Mouse (Mus musculus): ENCODE data around the gene Copz1.

The Copz1 gene

GRCm38 (mm10) chr15:103295851-103296250, 23.3 kb downstream of the Copz1 start:
- peak; percentile 80 for DNase-seq

GRCm38 (mm10) chr15:103297313-103297712, 24.8 kb downstream of the Copz1 start:
- DNase-seq: no peak

GRCm38 (mm10) chr15:103298026-103298425, 25.5 kb downstream of the Copz1 start:
- no peak for DNase-seq

GRCm38 (mm10) chr15:103298861-103299616, 26.5 kb downstream of the Copz1 start:
- no peak for DNase-seq

GRCm38 (mm10) chr15:103299644-103300043, 27.1 kb downstream of the Copz1 start:
- peak; percentile 39 for DNase-seq

- DNase-seq: peak; percentile 90
These were observed 27.6 kb downstream of the Copz1 start for GRCm38 (mm10) chr15:103300067-103300471.

GRCm38 (mm10) chr15:103300560-103300959, 28.0 kb downstream of the Copz1 start:
- peak; percentile 65 for DNase-seq

- DNase-seq: peak; percentile 83
These were observed 28.5 kb downstream of the Copz1 start for GRCm38 (mm10) chr15:103301046-103301445.

- peak; percentile 63 for DNase-seq
These were observed 29.2 kb downstream of the Copz1 start for GRCm38 (mm10) chr15:103301547-103302340.

GRCm38 (mm10) chr15:103302341-103303021, 30.0 kb downstream of the Copz1 start:
- DNase-seq: peak; percentile 83

- peak; percentile 63 for DNase-seq
These were observed 31.6 kb downstream of the Copz1 start for GRCm38 (mm10) chr15:103303916-103304615.

- no peak for DNase-seq
These were observed 32.1 kb downstream of the Copz1 start for GRCm38 (mm10) chr15:103304616-103304969.

GRCm38 (mm10) chr15:103305070-103305678, 32.7 kb downstream of the Copz1 start:
- DNase-seq: peak; percentile 99

- peak; percentile 46 for DNase-seq
These were observed 33.5 kb downstream of the Copz1 start for GRCm38 (mm10) chr15:103305792-103306645.

- DNase-seq: peak; percentile 93
These were observed 34.6 kb downstream of the Copz1 start for GRCm38 (mm10) chr15:103307125-103307524.

GRCm38 (mm10) chr15:103308056-103308875, 35.8 kb downstream of the Copz1 start:
- DNase-seq: peak; percentile 60

GRCm38 (mm10) chr15:103308876-103309580, 36.5 kb downstream of the Copz1 start:
- peak; percentile 50 for DNase-seq

- DNase-seq: no peak
These were observed 37.9 kb downstream of the Copz1 start, which contains the start of gene Gpr84 for GRCm38 (mm10) chr15:103310365-103310910. Gene Gpr84, minus strand, starts transcription at chr15:103310612.

- DNase-seq: peak; percentile 91
These were observed 41.1 kb downstream of the Copz1 start for GRCm38 (mm10) chr15:103313495-103314095.
